Mouse (Mus musculus): ENCODE data around the gene Ptgs1. TPM values are rescaled to one million over a fixed set of nuclear protein-coding genes. Genes with fewer than 3 reads are reported as not detected.

Gene Ptgs1
- polyA plus RNA-seq, 1 experiment from 2014 or later, result 4.8 TPM

DNA sequence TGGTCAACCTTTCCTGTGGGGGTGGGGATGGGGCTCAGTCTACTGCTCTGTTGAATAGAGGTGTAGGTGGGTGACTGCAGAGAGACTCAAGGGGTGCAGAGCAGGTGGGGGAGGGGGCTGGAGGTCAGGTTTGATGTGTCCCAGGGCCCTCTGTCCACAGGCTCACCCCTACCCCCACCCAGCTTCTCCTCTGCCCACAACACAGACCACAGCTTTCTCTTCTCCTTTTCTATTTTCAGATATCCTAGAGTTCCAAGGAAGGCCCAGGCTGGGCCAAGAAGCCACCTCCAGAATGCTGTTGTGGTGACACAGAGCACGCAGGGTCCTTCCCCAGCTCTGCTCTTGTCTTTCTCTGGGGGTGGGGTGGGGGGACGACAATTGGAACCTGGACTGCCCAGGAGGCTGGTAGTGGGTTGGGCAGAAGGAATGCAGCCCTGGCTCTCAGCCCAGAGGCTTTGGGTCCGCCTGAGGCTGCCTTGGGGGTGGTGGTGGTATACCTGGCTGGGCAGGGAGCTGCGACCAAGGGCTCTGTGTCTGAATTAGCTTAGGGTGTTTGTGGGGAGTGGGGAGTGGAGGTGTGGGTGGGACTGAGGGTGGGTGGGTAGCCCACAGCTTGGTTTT lies 13.2 kb upstream of the Ptgs1 start:
- ATAC-seq (ENCODE audit: low FRiP score), result no peak
- WGBS, result 43% methylated on average over 4 of the region's 4 CpGs
- no peak overlapping the region for H3K27ac ChIP-seq
- no peaks in the 10 kb centered on the region for H3K36me3 ChIP-seq
- H3K4me3 ChIP-seq, result no peak overlapping the region
- peaks cover 14% of the 10 kb centered on the region; the same call in 1 of the 2 replicates for H3K4me1 ChIP-seq
- H3K9me3 ChIP-seq (replicated peaks), result no peaks in the 10 kb centered on the region
- peaks cover 20% of the 10 kb centered on the region for H3K27me3 ChIP-seq
- H3K4me2 ChIP-seq (replicated peaks), result no peak overlapping the region
- no peak overlapping the region for H3K9ac ChIP-seq

DNA sequence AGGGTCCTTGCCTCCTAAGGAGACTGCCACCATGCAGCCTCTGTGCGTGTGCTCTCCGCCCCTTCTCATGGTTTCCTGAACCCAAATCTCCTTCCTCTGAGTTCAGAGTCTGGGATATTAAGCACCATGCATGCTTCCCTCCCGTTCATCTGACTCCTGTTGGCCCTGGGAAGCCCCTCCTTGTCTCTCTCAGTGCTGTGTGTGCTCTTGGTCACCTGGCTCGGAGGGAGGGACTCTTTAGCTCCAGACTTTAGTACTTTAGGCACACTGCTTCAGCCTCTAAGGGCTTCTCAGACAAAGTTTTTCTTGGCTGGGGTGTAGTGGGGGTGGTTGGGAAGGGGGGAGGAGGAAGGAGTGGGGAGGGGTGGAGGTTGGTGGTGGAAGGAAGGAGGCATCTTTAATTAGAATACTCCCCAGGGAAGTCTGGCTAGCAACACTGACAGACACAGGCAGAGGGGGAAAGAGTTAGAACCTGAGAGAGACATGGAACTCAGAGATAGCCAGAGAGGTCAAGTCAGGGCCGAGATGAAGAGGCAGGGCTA lies 12.5 kb upstream of the Ptgs1 start:
- H3K9ac ChIP-seq, result no peak overlapping the region
- H3K27ac ChIP-seq, result no peak overlapping the region
- H3K4me3 ChIP-seq, result no peak overlapping the region
- peaks cover 14% of the 10 kb centered on the region; the same call in 1 of the 2 replicates for H3K4me1 ChIP-seq
- H3K36me3 ChIP-seq, result no peaks in the 10 kb centered on the region
- no peak for ATAC-seq (ENCODE audit: low FRiP score)
- H3K9me3 ChIP-seq (replicated peaks), result no peaks in the 10 kb centered on the region
- peaks cover 16% of the 10 kb centered on the region; the same call in 1 of the 2 replicates for H3K27me3 ChIP-seq
- no peak overlapping the region for H3K4me2 ChIP-seq (replicated peaks)
- 56% methylated on average over 5 of the region's 5 CpGs for WGBS

DNA sequence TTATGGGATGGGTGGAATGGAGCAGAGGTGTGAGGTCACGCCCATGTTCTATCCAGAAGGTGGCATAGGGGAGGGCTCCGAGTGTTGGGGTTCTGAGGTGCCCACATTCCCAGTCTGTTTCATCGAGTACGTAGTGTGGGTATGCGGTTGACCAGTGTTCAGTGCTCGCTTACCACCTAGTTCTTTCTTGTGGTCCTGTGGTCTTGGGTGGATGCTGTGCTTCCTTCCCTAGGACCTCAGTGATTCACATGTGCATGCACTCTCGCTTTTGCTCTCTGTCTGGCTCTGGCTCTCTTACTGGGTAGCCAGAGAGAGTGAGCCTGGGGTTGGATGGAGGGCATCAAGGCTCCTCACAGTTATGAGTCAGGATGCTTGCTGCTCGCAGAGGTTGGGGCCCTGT lies 10.1 kb upstream of the Ptgs1 start:
- H3K9me3 ChIP-seq (replicated peaks), result no peaks in the 10 kb centered on the region
- ATAC-seq (ENCODE audit: low FRiP score), result no peak
- 0 out of 2 replicates have a peak, but pooled peaks cover 6% of the 10 kb centered on the region for H3K27me3 ChIP-seq
- H3K4me3 ChIP-seq, result no peak overlapping the region
- H3K36me3 ChIP-seq, result no peaks in the 10 kb centered on the region
- H3K4me1 ChIP-seq, result peaks cover 13% of the 10 kb centered on the region; the same call in 1 of the 2 replicates
- no peak overlapping the region for H3K27ac ChIP-seq
- H3K4me2 ChIP-seq (replicated peaks), result no peak overlapping the region
- H3K9ac ChIP-seq, result no peak overlapping the region
- WGBS, result 89% methylated on average over 8 of the region's 8 CpGs

DNA sequence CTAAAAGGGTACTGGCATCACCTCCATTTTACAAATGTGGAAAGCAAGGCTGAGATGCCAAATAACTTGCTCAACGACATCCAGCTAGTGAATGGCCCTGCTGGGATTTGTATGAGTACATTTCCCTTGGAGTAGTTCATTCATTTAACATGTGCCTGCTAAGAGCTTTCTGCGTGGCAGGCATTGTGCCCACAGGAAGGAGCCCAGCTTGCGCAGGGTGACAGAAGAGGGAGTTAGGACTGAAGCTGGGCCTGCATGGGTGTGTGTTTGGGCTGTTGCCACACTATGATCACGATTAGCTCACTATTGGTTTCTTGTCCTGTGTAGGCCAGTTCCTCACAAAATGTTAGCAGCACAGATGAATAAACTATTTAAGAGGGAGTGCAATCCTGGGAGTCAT lies 9.3 kb upstream of the Ptgs1 start:
- Histone ChIP-seq H3K36me3 (no peaks in the 10 kb centered on the region), H3K4me2 (replicated peaks) (no peak overlapping the region), H3K4me3 (no peak overlapping the region), H3K27me3 (0 out of 2 replicates have a peak, but pooled peaks cover 4% of the 10 kb centered on the region), H3K4me1 (peaks cover 13% of the 10 kb centered on the region; the same call in 1 of the 2 replicates), H3K9me3 (replicated peaks) (no peaks in the 10 kb centered on the region), H3K9ac (no peak overlapping the region), H3K27ac (no peak overlapping the region)
- ATAC-seq (ENCODE audit: low FRiP score), result no peak
- WGBS, result 79% methylated on average over 4 of the region's 4 CpGs

DNA sequence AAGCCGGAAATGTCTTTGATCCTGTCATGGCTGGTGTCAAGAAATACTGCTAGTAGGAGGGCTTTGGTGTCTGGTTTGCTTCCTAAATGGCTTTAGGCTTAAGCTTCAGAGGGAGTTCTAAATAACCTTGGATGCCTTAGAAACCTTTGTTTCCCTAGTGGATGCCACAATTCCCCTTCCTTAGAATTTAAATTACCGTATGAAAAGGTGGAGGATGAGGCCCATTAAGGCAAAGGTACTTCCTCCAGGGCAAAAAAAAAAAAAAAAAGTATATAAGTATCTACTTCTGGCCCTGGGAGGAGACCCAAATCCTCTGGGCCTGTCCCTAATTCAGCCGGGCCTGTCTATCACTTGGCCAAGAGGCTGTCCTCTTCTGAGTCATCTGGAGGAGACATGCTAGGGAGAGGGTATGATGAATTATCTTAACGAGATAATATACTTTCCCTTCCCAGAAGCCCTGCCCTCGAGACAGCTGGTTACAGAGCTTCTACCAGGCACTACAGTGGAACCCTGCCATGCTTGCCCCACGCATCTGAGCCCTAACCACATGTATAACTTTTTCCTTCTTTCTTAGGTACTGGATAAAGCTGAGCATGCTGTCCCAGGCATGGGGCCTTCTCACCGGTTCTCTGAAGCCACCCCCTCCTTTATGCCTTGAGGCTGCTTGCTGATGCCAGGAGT lies 7.9 kb upstream of the Ptgs1 start:
- no peak for ATAC-seq (ENCODE audit: low FRiP score)
- Histone ChIP-seq H3K9ac (no peak overlapping the region), H3K27ac (no peak overlapping the region), H3K4me3 (no peak overlapping the region), H3K36me3 (no peaks in the 10 kb centered on the region), H3K4me1 (0 out of 2 replicates have a peak, but pooled peaks cover 6% of the 10 kb centered on the region), H3K4me2 (replicated peaks) (no peak overlapping the region), H3K9me3 (replicated peaks) (no peaks in the 10 kb centered on the region), H3K27me3 (0 out of 2 replicates have a peak, but pooled peaks cover 4% of the 10 kb centered on the region)
- 68% methylated on average over 7 of the region's 7 CpGs for WGBS

DNA sequence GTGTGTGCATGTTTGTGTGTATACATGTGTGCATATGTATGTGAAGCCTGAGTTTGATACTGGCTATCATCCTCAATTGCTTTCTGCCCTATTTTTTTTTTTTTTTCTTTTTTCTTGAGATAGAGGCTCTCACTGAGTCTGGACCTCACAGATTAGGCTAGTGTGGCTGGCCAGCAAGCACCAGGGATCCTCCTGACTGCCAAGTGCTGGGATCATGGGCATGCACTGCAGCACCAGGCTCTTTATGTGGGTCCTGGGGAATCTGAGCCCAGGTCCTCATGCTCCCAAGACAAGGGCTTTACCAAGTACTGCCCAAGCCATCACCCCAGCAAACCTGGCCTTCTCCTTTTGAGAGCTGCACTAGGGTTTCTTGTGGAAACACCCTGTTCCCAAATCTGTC lies 6.8 kb upstream of the Ptgs1 start:
- 0 out of 2 replicates have a peak, but pooled peaks cover 4% of the 10 kb centered on the region for H3K27me3 ChIP-seq
- no peaks in the 10 kb centered on the region for H3K36me3 ChIP-seq
- no peaks in the 10 kb centered on the region for H3K4me1 ChIP-seq
- H3K27ac ChIP-seq, result no peak overlapping the region
- H3K4me3 ChIP-seq, result no peak overlapping the region
- no peaks in the 10 kb centered on the region for H3K9me3 ChIP-seq (replicated peaks)
- no peak overlapping the region for H3K9ac ChIP-seq
- ATAC-seq (ENCODE audit: low FRiP score), result no peak
- no peak overlapping the region for H3K4me2 ChIP-seq (replicated peaks)

DNA sequence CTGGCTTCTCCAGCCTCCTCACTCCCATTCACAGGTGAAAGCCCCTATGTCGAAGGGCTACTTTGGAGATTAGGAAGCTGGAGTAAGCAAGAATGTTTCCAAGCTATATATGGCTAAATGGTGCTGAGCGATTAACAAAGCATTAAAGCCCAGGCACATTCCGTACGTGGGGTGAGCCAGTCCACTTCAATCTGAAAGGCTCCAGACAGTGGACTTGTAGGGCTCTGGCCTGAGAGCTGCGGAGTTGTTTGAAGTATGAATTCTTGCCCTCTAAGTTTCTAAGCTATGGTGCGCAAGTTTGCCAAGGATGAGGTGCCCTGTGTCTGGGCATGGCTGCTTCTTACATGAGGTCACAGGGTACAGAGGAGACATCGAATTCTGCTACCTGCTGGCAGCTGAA lies 6.1 kb upstream of the Ptgs1 start:
- Histone ChIP-seq H3K27me3 (peaks cover 6% of the 10 kb centered on the region; the same call in 1 of the 2 replicates), H3K9me3 (replicated peaks) (no peaks in the 10 kb centered on the region), H3K4me2 (replicated peaks) (no peak overlapping the region), H3K36me3 (no peaks in the 10 kb centered on the region), H3K4me1 (no peaks in the 10 kb centered on the region), H3K9ac (no peak overlapping the region), H3K27ac (no peak overlapping the region), H3K4me3 (no peak overlapping the region)
- 88% methylated on average over 7 of the region's 7 CpGs for WGBS
- ATAC-seq (ENCODE audit: low FRiP score), result no peak

DNA sequence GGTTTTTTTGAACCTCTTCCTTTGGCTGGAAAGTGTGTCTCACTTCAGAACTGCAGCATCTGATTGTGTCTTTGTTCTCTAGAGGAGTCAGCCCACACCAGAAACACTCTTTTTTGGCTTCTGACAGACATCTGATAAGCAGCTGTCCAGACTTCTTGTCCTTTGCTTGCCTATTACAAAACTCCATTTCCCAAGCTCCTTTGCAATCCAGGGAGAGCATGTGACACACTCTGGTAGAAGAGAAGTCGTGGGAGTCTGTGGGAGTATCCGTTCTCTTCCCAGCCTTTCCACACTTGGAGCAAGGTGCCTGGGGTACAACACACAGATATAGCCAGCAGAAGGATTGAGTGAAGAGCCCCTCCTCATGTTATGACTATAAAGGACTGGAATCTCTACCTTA lies 5.6 kb upstream of the Ptgs1 start:
- H3K36me3 ChIP-seq, result no peaks in the 10 kb centered on the region
- no peak for ATAC-seq (ENCODE audit: low FRiP score)
- peaks cover 8% of the 10 kb centered on the region for H3K27me3 ChIP-seq
- no peak overlapping the region for H3K4me3 ChIP-seq
- H3K9me3 ChIP-seq (replicated peaks), result no peaks in the 10 kb centered on the region
- WGBS, result 31% methylated on average over 2 of the region's 2 CpGs
- H3K4me1 ChIP-seq, result no peaks in the 10 kb centered on the region
- H3K4me2 ChIP-seq (replicated peaks), result no peak overlapping the region
- H3K9ac ChIP-seq, result no peak overlapping the region
- H3K27ac ChIP-seq, result no peak overlapping the region

DNA sequence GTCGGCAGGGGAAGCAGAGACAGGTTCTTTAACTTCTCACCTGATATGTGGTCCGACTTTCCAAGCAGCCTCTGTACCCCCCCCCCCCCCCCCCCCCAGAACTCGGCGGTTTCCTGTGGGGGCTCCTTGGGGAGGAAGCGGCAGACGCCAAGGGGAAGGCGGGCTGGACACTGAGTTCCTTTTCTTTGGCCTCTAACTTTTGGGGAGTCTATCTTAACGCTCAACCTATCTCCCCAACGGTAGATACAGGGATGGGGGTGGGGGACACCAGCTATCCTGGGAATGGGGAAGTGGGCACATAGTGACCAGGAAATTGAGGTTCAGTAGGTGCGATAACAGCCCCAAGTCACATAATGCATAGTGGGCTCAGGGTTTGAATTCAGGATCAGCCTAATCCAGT lies 741 bp downstream of the Ptgs1 start:
- Histone ChIP-seq H3K9ac (no peak overlapping the region), H3K27ac (no peak overlapping the region), H3K4me1 (peaks cover 12% of the 10 kb centered on the region), H3K36me3 (no peaks in the 10 kb centered on the region), H3K27me3 (peaks cover 19% of the 10 kb centered on the region), H3K4me3 (peak overlapping the region; percentile 36), H3K4me2 (replicated peaks) (peak overlapping the region; percentile 69), H3K9me3 (replicated peaks) (no peaks in the 10 kb centered on the region)
- no peak for ATAC-seq (ENCODE audit: low FRiP score)
- WGBS, result 35% methylated on average over 7 of the region's 10 CpGs

DNA sequence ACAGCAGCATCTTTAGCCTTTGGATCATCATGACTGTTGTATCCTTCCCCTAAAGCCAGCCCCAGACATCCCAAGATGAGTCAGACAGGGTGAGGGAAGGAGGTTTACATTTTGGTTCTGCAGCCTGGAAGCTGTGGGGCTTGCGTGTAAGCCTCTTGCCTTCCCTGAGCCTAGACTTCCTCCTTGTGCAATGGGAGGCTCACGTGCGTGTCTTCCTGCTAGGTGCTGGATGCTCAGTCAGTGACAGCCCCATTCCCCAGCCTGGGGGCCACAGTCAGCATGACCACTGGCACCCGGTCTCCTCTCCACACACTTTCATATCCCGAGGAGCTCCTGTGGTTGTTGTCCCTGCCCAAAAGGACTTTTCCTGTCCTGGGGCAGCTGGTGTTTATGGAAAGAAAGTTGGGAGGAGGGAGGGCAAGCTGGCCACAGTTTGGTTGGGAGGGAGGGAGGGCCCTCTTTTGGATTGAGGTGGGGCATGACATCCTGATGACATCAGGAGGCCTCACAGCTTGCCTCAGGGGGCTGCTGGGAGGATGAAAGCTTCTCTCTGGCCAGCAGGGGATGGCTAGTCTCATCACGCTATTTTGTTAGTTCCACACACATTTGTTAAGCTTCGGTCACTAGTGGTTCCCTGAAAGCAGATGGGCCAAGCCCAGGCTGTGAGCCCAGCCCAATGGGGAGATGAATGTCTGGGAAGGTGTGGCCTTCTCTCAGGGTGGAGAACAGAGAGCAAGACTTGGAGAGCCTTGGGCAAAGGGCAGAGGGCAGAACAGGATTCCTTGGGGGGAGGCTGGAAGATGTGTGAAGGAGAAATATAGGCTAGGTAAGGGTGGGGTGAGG lies 4.5 kb downstream of the Ptgs1 start:
- Histone ChIP-seq H3K36me3 (no peaks in the 10 kb centered on the region), H3K4me1 (peaks cover 12% of the 10 kb centered on the region), H3K9me3 (replicated peaks) (no peaks in the 10 kb centered on the region), H3K4me2 (replicated peaks) (no peak overlapping the region), H3K9ac (no peak overlapping the region), H3K27me3 (peaks cover 14% of the 10 kb centered on the region), H3K27ac (no peak overlapping the region), H3K4me3 (no peak overlapping the region)
- WGBS, result 54% methylated on average over 7 of the region's 7 CpGs
- ATAC-seq (ENCODE audit: low FRiP score), result no peak

DNA sequence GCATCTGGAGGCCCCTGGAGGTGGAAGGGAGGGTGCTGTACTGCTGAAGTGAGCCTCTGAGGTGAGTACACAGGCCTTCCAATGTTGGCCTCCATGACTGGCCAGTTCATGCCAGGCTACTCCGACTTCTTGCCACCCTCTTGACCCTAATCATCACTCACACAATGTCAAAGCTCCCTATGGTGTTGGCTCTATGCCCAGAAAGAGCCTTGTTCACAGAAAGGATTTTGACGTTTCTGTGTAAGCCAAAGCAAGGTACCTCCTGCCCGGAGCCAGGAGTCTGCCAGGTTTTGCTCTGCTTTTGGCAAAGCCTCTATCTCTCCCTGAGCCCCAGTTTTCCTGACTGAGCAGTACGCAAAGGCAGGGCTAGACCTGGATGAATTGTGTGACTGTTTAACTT lies 5.7 kb downstream of the Ptgs1 start:
- 55% methylated on average over 4 of the region's 4 CpGs for WGBS
- Histone ChIP-seq H3K36me3 (no peaks in the 10 kb centered on the region), H3K27ac (no peak overlapping the region), H3K4me3 (no peak overlapping the region), H3K4me2 (replicated peaks) (no peak overlapping the region), H3K27me3 (peaks cover 5% of the 10 kb centered on the region; the same call in 1 of the 2 replicates), H3K9ac (no peak overlapping the region), H3K4me1 (0 out of 2 replicates have a peak, but pooled peaks cover 4% of the 10 kb centered on the region), H3K9me3 (replicated peaks) (no peaks in the 10 kb centered on the region)
- ATAC-seq (ENCODE audit: low FRiP score), result no peak; the same call in 1 of the 2 replicates

DNA sequence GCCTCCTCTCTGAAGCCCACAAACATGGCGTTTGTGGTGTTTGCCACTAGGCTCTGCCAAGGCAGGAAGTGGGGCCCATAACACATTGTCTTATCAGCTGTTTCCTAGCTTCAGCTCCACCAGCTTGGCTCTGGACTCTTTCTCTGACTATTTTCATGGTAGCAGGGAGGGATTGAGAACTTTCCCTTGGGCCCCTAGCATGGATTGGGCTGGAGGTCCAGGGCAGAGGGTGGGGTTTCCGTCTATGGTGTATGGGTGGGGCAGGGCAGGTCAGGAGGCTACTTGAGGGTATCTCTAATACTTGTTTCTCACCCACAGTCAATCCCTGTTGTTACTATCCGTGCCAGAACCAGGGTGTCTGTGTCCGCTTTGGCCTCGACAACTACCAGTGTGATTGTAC lies 6.7 kb downstream of the Ptgs1 start:
- no peak overlapping the region for H3K4me2 ChIP-seq (replicated peaks)
- H3K9ac ChIP-seq, result no peak overlapping the region
- no peaks in the 10 kb centered on the region for H3K9me3 ChIP-seq (replicated peaks)
- H3K4me3 ChIP-seq, result no peak overlapping the region
- no peak for ATAC-seq (ENCODE audit: low FRiP score)
- no peaks in the 10 kb centered on the region for H3K27me3 ChIP-seq
- no peaks in the 10 kb centered on the region for H3K36me3 ChIP-seq
- H3K4me1 ChIP-seq, result 0 out of 2 replicates have a peak, but pooled peaks cover 4% of the 10 kb centered on the region
- no peak overlapping the region for H3K27ac ChIP-seq
- WGBS, result 91% methylated on average over 5 of the region's 5 CpGs
